In genomic region chr6:113084590-113084989, GRCm38 (mm10) we compare ENCODE assay signal across 11 mouse cellular contexts.
"Had no signal": no experiment of that assay in that cellular context is flagged by ENCODE, and none has a peak within 500 bp of the region (broad histone marks: within the 10 kb centered on the region; RNA-seq: fewer than 3 reads in every experiment).

No protein-coding gene starts in this region.

- H3K9me3 ChIP-seq: limb, embryonic 12.5 days had no signal

- H3K27me3 ChIP-seq: limb, embryonic 12.5 days had no signal

- H3K9ac ChIP-seq: limb, embryonic 12.5 days; liver, embryonic 14.5 days had no signal

- H3K4me3 ChIP-seq: limb, embryonic 12.5 days had no signal

- ATAC-seq: lung, postnatal 0 days had no signal

- H3K4me2 ChIP-seq: limb, embryonic 12.5 days; midbrain, embryonic 11.5 days had no signal

- H3K27ac ChIP-seq: limb, embryonic 12.5 days; liver, embryonic 14.5 days had no signal

- H3K36me3 ChIP-seq: limb, embryonic 12.5 days had no signal

- DNase-seq: kidney, adult 9 months; kidney, postnatal 10 days; kidney, postnatal 4 days; liver; lung, adult 2 months; lung, postnatal 36 days; right cerebral cortex, postnatal 14 days had no signal
